Mouse (Mus musculus) cerebral cortex, adult 2 months (tissue): Measurements from ENCODE around the gene Thoc7.

Source experiments
- WGBS: fragments of 180-500 bp; shearing (Covaris S2); methylation state at CpG from one replicate; pipeline ENCODE4 v1.1.7; 2018; 5-methylcytosine and 5-hydroxymethylcytosine counted together

Thoc7 gene

DNA sequence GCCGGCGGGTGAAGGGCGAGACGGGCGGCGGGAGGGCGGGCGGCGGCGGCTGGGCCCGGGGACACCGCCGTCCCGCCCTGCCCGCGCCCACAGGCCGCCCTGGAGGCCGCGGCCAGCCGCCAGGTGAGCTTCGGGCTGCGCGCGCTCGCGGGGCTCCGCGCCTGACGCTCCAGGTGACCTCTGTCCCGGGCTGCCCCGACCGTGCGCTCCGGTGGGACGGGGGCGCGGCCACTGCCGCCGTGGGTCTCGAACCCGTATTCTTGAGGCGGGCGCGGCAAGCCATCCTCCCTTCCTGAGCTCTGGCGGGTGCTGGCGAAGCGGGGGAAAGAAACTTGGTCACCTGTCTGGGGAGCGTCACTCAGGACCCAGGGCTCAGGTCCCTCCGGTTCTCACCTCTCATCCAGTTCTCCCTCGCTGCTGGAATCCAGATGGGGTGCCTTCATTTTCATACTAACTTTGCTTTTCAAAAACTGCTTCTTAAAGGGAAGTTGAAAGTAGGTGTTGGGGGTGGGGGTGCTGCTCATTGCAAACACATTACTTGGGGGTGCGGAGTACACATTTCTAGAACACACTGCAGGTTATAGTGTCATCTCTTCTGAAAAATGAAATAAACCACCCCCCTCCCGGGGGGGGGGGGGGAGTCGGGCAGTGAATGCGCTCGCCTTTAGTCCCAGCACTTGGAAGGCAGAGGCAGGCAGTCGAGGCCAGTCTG lies at the start of gene Thoc7, which contains the start of gene Atxn7:
Thoc7 (minus strand) TSS at position 452 of the 712 bp plus-strand sequence.
Atxn7 (plus strand) TSS at position 40 of the 712 bp plus-strand sequence.
- WGBS, result 4% methylated on average over 41 of the region's 56 CpGs

DNA sequence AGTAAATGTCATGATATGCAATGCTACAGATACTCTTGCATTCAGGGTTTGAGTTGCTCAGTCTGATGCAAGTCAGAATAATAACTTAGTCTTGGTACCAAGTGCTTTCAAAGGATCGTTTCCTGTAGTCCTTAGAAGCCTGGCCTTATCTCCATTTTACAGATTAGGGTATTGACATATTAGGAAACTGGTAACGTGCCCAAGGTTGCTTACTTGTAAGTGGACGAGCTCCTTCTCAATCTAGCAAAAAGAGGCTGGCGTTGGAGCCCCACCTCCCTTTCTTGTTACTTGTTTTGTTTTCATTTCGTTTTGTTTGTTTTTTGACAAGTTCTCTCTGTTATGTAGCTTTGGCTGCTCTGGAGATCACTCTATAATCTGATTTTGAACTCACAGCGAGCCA lies 48.1 kb upstream of the Thoc7 start:
- 80% methylated on average over 6 of the region's 6 CpGs for WGBS

DNA sequence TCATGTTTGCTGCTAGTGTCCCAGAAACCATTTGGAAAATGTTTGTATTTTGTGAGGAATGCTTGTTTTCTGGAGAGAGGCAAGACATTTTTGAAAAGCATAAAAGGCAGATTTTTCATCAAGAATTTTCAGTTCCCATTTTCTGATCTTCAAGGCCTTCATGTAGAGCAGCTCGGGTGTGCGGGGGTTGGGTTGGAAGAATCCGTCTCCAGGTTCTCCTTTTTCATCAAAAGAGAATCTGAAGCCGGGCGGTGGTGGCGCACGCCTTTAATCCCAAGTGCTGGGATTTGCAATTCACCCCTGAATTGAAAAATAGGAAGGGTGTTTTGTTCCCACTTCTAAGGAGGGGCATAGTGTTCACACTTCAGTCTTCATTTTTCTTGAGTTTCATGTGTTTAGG lies 41.1 kb upstream of the Thoc7 start:
- WGBS, result 93% methylated on average over 7 of the region's 7 CpGs

DNA sequence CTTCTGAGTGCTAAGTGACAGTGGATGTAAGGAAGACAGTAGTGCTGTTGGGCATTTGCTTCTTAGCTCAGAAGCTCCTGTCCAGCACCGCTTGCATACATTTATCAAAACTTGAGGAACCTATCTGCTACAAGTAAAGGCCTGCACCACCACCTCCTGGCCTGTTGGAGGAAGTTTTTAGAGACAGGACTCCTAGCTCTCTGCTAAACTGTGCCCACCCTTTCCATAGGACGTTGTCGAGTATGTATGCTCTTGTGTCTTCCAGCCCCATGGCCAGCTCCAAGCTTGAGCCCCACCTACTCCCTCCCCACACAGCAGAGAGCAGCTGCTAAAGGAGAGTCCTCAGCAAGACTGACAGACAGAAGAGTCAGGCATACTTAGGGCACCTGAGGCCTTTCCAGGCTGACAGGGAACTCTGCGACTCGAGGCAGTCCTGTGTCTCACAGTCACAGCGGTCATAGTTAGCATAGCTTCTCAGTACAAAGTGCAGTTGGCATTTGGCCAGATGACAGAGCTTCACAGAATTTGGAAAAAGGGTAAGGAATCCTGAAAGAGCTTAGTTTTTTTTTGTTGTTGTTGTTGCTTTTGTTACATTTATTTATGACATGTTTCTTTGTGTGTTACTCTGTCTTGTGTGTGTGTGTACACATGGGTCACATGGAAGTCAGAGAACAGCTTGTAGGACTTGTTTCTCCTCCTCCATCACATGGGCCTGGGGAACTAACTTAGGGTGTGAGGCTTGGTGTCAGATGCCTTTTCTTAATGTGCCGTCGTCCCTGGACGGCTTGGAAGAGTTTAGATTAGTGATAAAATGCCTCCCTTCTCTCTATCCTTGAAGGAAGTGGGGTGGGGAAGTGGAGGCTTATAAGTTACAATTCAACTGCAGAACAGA lies 33.8 kb upstream of the Thoc7 start:
- WGBS, result 58% methylated on average over 9 of the region's 9 CpGs

DNA sequence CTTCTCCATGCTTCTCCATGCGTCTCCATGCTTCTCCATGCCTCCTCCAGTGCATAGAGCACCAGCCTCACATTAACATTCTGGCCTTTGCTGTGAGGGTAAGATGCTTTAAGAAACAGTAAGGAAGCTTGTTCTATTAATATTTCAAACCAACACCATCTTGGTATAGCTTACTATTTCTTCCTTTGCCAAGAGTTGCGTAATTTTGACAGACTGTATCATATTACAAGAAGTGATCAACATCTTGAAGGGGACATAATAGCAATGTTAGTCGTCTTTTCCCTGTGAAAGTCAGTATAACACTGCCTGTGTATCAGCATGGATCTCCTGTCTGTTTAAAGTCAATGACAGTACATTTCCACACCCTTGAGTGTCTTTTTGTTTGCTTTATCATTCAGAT lies 29.1 kb upstream of the Thoc7 start:
- WGBS, result 85% methylated on average over 3 of the region's 3 CpGs

DNA sequence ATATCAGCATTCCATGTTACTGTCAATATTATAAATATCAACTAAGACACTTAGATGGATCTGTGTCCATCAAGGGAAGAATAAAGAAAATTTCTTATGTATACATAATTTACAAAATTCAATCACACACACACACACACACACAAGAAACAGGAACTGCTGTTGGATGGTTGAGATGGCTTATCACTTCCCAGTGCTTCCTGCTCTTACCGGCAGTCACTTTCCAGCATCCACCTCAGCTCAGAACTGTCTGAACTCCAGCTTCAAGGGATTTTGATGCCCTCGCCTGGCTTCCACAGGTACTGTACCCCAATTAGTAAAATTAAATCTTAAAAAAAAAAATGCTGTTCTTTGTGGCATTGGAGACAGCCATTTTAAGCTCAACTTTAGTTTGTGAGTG lies 26.7 kb upstream of the Thoc7 start:
- 67% methylated on average over 2 of the region's 2 CpGs for WGBS

DNA sequence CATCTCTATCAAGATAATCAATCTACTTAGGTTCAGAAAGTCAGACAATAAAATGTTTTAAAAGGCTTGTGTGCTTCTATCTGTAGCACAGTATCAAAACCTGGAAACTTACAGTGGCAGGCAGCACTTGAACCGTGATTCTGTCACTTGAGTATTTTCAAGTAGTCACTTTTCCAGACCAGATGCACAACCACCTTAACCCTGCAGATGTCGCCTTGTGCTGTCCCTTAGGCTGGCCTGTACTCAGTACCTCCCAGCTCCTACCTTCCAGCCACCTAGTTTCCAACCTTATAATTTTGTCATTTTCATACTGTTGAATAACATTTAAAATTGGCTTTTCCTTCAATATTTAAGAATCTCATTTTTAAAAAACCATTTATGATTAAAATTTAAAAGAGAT lies 20.5 kb upstream of the Thoc7 start:
- WGBS, result 84% methylated on average over 2 of the region's 2 CpGs

DNA sequence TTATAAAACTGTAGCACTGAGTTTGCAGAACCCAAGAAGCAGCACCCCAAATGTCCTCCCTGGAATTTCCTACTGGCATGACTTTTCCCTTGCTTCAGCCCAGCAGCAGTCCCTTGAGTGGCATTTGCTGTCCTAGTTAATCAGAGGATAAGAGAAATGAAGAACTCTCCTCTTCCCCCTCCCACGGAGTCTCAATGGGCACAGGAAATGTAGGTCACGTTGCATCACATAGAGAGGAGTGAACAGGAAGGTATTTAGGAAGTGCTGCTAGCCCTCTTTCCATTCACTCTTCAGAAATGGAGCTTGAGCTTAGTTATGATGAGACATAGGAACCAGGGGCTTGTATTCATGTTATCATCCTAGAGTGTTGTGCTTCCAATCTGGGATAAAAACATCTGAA lies 19.6 kb upstream of the Thoc7 start:
- 44% methylated on average over 2 of the region's 2 CpGs for WGBS

DNA sequence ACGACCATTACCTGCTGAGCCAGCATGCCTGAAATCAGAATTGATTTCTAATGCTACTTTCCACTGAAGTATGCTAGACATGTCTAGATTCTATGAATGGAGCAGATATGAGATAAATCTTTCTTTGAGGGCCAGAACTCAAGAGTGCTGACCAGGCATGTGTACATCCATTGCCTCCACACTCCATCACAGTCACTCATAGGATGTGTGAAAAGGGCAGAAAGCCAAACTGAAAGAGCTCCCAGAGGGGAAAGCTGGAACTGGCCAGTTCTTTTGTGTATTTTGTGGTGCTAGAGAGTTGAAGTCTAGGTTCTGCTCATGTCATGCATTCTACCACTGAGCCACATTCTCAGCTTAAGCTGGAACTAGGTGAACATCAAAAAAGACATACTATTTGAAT lies 15.8 kb upstream of the Thoc7 start:
- 85% methylated on average over 1 of the region's 1 CpGs for WGBS

DNA sequence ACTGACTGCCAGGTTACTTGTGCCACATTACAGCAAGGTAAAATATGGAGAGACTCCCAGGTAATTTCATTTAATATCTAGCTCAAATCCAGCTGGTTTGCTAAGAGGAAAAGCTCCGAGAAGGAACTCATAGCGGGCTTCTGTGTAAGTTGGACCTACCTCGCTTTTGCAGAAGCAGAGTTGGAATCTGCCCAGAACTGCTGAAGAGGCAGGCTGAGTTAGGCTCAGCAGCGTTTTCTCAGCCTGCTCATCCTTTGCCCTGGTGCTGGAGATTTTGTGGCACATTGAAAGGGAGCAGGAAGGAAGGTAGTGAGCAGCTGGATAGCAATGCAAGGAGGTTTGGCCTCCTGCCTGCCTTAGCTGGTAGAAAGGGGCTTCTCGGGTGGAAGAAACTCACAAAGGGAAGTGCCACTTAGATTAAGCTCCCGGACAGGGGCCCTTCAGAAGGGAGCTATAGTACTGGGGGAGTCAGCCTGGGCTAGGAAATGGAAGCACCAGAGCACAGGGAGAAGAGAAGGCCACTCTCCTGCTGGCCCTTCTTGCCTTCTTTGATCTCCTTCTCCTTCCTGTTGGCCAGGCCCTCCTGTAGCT lies 10.1 kb upstream of the Thoc7 start:
- 51% methylated on average over 6 of the region's 6 CpGs for WGBS

DNA sequence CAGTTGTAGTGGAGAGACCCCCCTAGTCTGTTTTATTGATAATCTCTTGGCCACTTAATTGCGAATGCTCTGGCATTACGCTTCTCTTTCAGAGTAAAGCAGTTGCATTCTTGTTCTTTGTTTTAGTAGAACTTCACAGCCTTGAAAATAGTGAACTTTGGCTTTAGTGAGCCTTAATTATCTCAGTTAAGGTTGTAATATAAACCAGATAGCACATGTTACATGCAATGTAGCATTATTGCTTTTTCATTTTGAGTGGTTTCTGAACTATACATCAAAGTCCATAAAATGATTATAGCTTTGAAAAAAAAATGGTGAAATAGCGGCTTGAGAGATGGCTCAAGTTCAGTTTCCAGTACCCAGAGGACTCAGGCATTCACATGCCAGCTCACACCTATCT lies 8.9 kb upstream of the Thoc7 start:
- WGBS, result 93% methylated on average over 3 of the region's 3 CpGs

DNA sequence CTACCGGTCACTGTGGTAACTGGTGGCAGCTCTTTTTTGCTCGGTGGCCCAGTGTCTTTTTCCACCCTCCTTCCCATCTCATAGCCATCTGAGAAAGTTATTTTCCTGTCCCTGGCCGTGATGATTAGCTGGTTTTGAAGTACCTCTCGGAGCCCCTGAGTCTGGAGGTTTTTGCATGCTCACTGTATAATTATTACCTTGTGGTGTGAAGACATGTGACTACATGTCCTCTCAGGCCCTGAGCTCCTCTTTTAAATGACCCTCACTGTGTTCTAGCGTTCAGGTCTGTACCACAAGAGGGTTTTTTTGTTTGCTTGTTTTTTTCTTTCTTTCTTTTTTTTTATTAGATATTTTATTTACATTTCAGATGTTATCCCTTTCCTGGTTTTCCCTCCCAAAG lies 6.8 kb upstream of the Thoc7 start:
- 94% methylated on average over 5 of the region's 5 CpGs for WGBS

DNA sequence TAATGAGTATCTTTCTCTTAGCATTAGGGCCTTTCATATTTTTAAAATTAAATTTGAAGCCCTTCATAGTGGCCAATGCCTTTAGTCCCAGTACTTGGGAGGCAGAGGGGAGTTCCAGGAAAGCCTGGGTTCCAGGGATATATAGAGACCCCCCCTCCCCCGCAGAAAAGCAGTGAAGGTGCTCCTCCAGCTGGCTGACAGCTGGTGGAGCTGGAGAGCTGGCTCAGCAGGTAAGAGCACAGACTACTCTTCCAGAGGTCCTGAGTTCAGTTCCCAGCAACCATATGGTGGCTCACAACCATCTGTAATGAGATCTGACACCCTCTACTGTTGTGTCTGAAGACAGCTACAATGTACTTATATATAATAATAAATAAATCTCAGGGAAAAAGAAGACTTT lies 6.0 kb upstream of the Thoc7 start:
- WGBS, result 44% methylated on average over 1 of the region's 1 CpGs

DNA sequence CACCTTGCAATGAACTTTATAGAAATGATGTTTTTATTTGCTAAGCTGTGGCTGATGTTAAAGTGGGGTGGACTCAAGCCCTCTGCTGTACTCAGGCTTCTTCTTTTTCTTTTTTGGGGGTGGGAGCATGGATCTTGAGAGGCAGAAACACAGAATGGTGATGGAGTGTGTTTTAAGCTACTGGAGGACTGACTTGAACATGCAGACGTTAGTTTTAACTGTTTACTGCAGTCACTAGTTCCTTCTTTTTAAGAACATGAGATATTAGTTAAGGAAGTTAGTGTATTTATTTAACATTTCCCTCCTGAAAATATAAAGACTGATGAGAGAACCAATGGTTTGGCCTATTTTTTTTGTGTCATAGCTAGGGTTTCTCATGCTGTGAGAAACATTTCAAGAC lies 1.9 kb upstream of the Thoc7 start:
- WGBS, result 74% methylated on average over 1 of the region's 1 CpGs

DNA sequence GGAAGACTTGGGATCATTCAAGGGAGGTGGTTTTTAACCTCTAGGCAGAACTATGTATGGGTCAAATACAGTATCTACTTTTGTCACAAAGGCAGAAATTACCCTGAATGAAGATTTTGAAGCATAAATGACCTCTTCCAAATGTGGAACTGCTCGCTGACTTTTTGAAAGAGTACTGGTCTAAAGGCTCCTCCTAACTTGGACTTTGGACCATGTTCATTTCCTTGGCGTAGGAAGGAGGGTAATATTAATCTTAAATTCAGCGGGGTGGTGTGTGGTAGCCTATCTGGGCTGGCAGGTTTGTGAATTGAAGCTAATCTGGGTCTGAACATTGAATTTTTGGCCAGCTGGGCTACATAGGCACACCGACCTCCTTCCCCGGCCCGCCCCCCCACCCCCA lies 824 bp upstream of the Thoc7 start:
- 83% methylated on average over 6 of the region's 6 CpGs for WGBS

DNA sequence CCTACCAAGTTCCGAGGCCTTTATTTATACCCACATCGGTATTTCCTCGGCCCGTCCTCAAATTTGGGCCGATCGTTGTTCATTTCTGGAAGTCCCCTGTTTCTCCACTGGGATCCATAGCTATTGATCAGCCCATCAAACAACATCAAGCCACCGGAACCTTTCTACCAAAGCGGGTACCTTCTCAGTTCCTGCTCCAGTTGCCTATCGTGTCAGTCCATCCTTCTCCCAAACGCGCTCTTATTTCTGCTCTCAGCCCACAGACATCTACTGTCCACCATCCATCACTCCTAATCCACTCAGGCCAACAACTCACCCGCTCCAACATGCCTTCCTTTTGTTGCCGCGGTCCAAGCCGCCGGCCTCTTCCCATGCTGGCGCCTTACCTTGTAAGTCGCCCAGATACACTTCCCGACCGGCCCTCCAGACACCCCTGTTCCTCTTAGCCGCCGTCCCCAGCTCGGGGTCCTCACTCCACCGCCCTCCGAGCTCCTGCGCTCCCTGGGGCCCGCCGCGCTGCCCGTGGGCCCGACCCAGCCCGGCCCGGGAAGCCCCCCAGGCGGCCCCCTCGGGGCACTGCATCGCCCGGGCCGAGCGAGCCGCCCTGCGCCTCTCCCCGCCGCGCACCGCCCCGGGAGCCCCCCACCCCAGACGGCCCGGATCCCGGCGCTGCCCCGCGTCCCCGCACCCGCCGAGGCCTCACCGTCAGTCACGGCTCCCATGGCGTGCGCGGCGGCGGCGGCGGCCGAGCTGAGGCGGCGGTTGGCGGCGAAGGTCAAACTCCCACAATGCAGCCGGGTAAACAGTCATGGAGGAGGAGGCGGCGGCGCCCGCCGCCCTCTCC lies 948 bp downstream of the Thoc7 start:
- WGBS, result under 1% methylated on average over 75 of the region's 75 CpGs

DNA sequence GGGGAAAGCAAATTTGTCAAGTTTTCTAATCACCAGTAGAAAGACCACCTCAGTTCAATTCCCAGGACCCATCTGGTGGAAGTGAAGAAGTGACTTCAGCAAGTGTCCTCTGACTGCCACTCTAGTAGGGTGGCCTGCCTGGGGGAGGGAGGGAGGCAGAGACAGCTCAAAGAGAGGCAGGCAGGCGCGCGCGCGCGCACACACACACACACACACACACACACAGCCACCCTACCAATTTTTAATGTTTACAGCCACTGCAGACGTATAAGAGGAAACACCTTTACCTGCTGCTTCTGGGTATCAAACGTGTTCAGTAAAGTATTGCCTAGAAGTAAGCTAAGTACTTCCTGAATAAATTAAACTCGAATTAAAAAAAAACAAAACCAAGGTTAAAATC lies 1.6 kb downstream of the Thoc7 start:
- 1% methylated on average over 9 of the region's 9 CpGs for WGBS

DNA sequence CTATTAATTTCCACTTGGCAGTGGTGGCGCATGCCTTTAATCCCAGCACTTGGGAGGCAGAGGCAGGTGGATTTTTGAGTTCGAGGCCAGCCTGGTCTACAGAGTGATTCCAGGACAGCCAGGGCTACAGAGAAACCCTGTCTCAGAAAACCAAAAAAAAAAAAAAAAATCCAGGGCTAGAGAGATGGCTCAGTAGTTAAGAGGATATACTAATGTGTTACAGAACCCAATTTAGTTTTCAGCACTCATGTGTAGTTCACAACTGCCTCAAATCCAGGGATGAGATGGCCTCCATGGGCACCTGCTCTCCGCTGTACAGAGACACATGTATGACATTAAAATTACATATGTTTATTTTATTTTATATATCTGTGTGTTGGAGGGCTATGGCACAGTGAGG lies 9.5 kb downstream of the Thoc7 start:
- WGBS, result 96% methylated on average over 3 of the region's 3 CpGs

DNA sequence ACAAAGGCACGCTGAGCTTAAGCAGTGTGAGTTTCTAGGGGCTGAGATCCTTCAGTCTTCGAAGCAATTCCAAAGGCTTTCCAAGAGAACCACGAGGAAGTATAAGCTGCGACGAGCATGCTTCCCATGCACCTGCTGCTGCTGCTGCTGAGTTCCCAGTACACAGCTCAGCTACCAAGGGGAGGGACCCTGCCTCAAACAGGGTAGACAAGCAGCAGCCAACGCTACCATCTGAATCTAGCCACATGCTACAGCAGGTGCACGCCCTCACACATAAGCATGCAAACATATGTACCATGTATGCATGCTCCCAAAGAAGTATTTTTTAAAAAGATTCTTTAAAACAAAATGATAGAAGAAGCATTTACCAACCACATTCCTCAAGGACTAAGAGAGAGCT lies 13.3 kb downstream of the Thoc7 start:
- WGBS, result 70% methylated on average over 7 of the region's 7 CpGs

DNA sequence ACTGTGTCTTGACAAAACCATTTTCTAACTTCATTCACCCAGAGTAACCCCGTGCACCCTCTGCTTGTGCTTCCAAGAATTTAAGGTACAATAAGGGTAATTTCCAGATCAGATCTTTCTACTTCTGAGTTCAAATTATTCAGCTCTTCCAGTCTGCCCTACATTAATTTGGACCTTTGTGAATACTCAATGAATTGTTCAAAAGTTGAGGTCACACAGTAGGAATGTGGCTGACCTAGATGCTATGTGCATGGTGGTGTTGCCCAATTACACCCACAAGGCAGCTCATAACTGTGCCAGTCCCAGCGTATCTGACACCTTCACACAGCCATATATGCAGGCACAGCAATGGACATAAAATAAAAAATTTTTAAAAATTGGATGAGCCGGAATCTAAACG lies 17.0 kb downstream of the Thoc7 start:
- WGBS, result 92% methylated on average over 4 of the region's 4 CpGs

DNA sequence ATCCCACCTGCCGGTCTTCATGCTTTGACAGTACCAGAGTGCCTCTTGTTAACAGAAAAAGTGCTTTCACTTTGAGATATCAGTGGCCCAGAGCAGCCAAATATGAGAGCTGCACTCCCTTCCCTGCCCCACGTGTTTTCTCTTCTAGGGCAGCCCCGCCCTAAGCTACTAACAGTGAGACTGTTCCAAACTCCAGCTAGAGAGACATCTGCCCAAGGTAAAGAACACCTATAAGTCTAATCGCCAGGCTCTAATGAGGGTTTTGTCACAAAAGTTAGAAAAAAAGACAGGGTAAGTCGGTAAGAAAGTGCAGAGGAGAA lies 27.6 kb downstream of the Thoc7 start:
- 50% methylated on average over 5 of the region's 5 CpGs for WGBS
